Mouse (Mus musculus) ES-E14 (cell line): Measurements from ENCODE around the gene Gm13539.

Source experiments
- CHD2 ChIP-seq: IDR thresholded peaks from 2 replicates; pipeline ENCODE4 v1.6.1; 2014; ENCODE audit warnings: mild to moderate bottlenecking, low read depth, low read length, inconsistent platforms
- HCFC1 ChIP-seq: IDR thresholded peaks from 2 replicates; pipeline ENCODE4 v1.6.1; 2012; ENCODE audit warnings: low read length, inconsistent platforms, borderline replicate concordance; ENCODE audit not compliant: insufficient read depth
- MAFK ChIP-seq: IDR thresholded peaks from 2 replicates; pipeline ENCODE4 v1.6.1; 2014; ENCODE audit warnings: mild to moderate bottlenecking, low read depth, low read length, inconsistent platforms; ENCODE audit not compliant: insufficient read depth
- ZC3H11A ChIP-seq: IDR thresholded peaks from 2 replicates; pipeline ENCODE4 v1.6.1; 2012; ENCODE audit warnings: low read depth, mild to moderate bottlenecking, inconsistent platforms, low read length, borderline replicate concordance

GRCm38 (mm10) chr2:25776717-25777116, 5.3 kb upstream of the Gm13539 start, which contains the start of gene Lcn11:
- no peak for TF ChIP-seq CHD2
- no peak for TF ChIP-seq ZC3H11A
- no peak for TF ChIP-seq HCFC1
- TF ChIP-seq MAFK: no peak
